Mouse (Mus musculus): Measurements from ENCODE around the gene Glt8d2. TPM values are rescaled to one million over a fixed set of nuclear protein-coding genes. Genes with fewer than 3 reads are reported as not detected.
"Not testable (repeated sequence)": the region's sequence is repeated elsewhere in the genome, so short reads cannot be mapped to it uniquely, and the experiment has no call there.

Gene Glt8d2
- total RNA-seq, 2 experiments from 2014 or later: 2.0 to 2.4 TPM

- intact Hi-C loops (cut with DNase I): no loop called here
- no peak for DNase-seq
These were observed 43.1 kb downstream of the Glt8d2 start for GRCm38 (mm10) chr10:82647205-82647811.

- intact Hi-C loops (cut with DNase I): no loop called here
- no peak for DNase-seq
These were observed 44.4 kb downstream of the Glt8d2 start for GRCm38 (mm10) chr10:82646083-82646482.

- no peak for DNase-seq
- intact Hi-C loops (cut with DNase I): no loop called here
These were observed 49.0 kb downstream of the Glt8d2 start for GRCm38 (mm10) chr10:82641481-82641880.

GRCm38 (mm10) chr10:82639032-82639698 lies 51.3 kb downstream of the Glt8d2 start:
- DNase-seq: no peak
- intact Hi-C loops (cut with DNase I): no loop called here

GRCm38 (mm10) chr10:82636321-82636720 lies 54.1 kb downstream of the Glt8d2 start:
- DNase-seq: no peak
- intact Hi-C loops (cut with DNase I): no loop called here

GRCm38 (mm10) chr10:82634348-82634747 lies 56.1 kb downstream of the Glt8d2 start:
- no peak for DNase-seq
- intact Hi-C loops (cut with DNase I): no loop called here

- no peak for DNase-seq
- intact Hi-C loops (cut with DNase I): no loop called here
These were observed 57.8 kb downstream of the Glt8d2 start for GRCm38 (mm10) chr10:82632496-82633280.

- no peak for DNase-seq
- intact Hi-C loops (cut with DNase I): no loop called here
These were observed 59.3 kb downstream of the Glt8d2 start for GRCm38 (mm10) chr10:82631133-82631532.

- DNase-seq: no peak
- intact Hi-C loops (cut with DNase I): no loop called here
These were observed 60.0 kb downstream of the Glt8d2 start for GRCm38 (mm10) chr10:82630497-82630896.

GRCm38 (mm10) chr10:82629586-82630255 lies 60.7 kb downstream of the Glt8d2 start, which contains the start of gene Tdg:
Gene Tdg (plus strand): TSS chr10:82629828.
- intact Hi-C loops (cut with DNase I): not testable (repeated sequence)
- DNase-seq: peak; percentile 95

GRCm38 (mm10) chr10:82629111-82629585 lies 61.3 kb downstream of the Glt8d2 start:
- peak; percentile 15 for DNase-seq
- intact Hi-C loops (cut with DNase I): no loop called here

GRCm38 (mm10) chr10:82623553-82623932 lies 66.9 kb downstream of the Glt8d2 start:
- intact Hi-C loops (cut with DNase I); DNase-seq: not testable (repeated sequence)

GRCm38 (mm10) chr10:82622671-82623552 lies 67.5 kb downstream of the Glt8d2 start, which contains the start of gene 1190007I07Rik:
Gene 1190007I07Rik (minus strand): TSS chr10:82623228.
- intact Hi-C loops (cut with DNase I): no loop called here
- DNase-seq: peak; percentile 95

- intact Hi-C loops (cut with DNase I): no loop called here
- no peak for DNase-seq
These were observed 68.2 kb downstream of the Glt8d2 start for GRCm38 (mm10) chr10:82622235-82622634.

Other genes starting within 250 kb of the Glt8d2 start
- not detected for gene Gm1553, start 198.0 kb downstream of the Glt8d2 start, total RNA-seq (2021)
- gene 1190007I07Rik, start 67.4 kb downstream of the Glt8d2 start, total RNA-seq (2021): 10 to 100 TPM; 14.9 to 15.8 TPM
- 100 to 1,000 TPM in 1 of 2 experiments, 10 to 100 TPM in 1; 97.7 to 101 TPM for gene Tdg, start 60.8 kb downstream of the Glt8d2 start, total RNA-seq (2021)
- gene Hcfc2, start 5.5 kb upstream of the Glt8d2 start, total RNA-seq (2021): 10 to 100 TPM; 30.9 to 37.9 TPM
- 10 to 100 TPM; 50.6 to 54.3 TPM for gene Nfyb, start 73.5 kb upstream of the Glt8d2 start, total RNA-seq (2021)
- gene Txnrd1, start 143.3 kb upstream of the Glt8d2 start, total RNA-seq (2021): 10 to 100 TPM; 90.2 to 94.2 TPM
- gene Eid3, start 176.0 kb upstream of the Glt8d2 start, total RNA-seq (2021): 1 to 10 TPM; 3.0 to 4.5 TPM